Mouse (Mus musculus): Measurements from ENCODE around the gene Mrrf. TPM values are rescaled to one million over a fixed set of nuclear protein-coding genes. Genes with fewer than 3 reads are reported as not detected.
"Not testable (repeated sequence)": the region's sequence is repeated elsewhere in the genome, so short reads cannot be mapped to it uniquely, and the experiment has no call there.

The Mrrf gene
- polyA plus RNA-seq, 1 experiment from 2014 or later: 17.2 TPM

DNA sequence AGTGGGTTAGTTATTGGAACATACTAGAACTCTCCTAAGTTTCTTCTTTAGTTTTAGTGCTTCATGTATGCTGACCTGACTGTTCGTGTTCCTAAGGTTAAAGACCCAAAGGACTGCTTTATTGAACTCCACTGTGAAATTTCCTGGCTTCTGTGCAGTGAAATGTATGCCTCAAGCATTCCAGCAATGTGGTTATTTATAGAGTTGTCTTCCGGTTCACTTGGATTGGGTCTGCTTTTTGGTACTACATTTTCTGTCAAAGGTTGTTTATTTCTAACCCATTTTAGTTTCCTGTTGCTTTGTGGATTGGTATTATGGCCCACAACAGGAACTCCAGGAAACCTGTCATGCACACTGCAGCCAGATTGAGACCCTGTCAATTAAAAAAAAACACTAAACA, 2.9 kb downstream of the Mrrf start:
- H3K9ac ChIP-seq: no peak overlapping the region
- H3K27me3 ChIP-seq: no peaks in the 10 kb centered on the region
- peaks cover 18% of the 10 kb centered on the region for H3K36me3 ChIP-seq (replicated peaks)
- peak overlapping the region; percentile 3; the same call in 1 of the 2 replicates for H3K27ac ChIP-seq (replicated peaks)
- no peak overlapping the region for H3K4me2 ChIP-seq
- H3K9me3 ChIP-seq (replicated peaks): no peaks in the 10 kb centered on the region
- H3K4me3 ChIP-seq (replicated peaks): no peak overlapping the region
- H3K4me1 ChIP-seq (replicated peaks): peaks cover 23% of the 10 kb centered on the region
- WGBS (ENCODE audit: insufficient replicate concordance): 67% methylated on average over 2 of the region's 2 CpGs
- ATAC-seq (ENCODE audit: insufficient read depth): no peak

DNA sequence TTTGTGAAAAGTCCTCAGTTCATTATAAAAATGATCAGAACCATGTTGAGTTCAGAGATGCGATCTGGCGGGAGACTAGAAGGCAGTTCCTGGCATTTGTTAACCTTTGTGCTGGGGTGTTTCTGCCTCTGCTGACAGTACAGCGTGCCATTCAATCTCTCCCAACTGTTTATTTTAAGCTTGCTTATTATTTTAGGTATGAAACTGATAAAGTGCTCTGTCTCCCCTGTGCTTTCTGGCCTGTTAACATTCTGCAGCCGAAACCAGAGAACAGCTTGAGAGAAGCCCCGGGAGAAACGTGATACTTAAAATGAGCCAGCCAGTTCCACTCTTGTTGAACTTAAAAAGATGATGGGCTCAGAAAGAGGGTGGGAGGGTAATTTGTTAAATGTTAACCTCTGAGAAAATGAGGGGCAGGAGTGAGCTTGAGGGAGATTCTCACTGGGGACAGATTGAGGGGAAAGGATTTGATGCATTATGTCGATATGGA, 12.7 kb downstream of the Mrrf start:
- WGBS (ENCODE audit: insufficient replicate concordance): 83% methylated on average over 7 of the region's 7 CpGs

DNA sequence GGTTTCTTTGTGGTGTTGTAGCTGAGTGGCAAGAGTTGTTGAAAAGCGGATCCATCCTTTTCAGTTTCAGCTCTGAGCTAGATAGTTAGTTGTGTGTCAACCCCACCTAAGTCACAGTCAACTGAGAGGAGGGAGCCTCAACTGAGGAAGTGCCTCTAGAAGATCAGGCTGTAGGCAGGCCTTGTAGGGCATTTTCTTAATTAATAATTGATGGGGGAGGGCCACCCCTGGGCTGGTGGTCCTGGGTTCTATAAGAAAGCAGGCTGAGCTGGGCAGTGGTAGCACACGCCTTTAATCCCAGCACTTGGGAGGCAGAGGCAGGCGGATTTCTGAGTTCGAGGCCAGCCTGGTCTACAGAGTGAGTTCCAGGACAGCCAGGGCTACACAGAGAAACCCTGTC, 16.2 kb downstream of the Mrrf start:
- H3K4me2 ChIP-seq: not testable (repeated sequence)

More for the DNA sequence above, 12.7 kb downstream of the Mrrf start:
- Histone ChIP-seq H3K27ac (replicated peaks) (no peak overlapping the region), H3K4me2 (no peak overlapping the region), H3K4me3 (replicated peaks) (no peak overlapping the region), H3K27me3 (no peaks in the 10 kb centered on the region), H3K9me3 (replicated peaks) (no peaks in the 10 kb centered on the region), H3K36me3 (replicated peaks) (peaks cover 23% of the 10 kb centered on the region), H3K9ac (no peak overlapping the region), H3K4me1 (replicated peaks) (no peaks in the 10 kb centered on the region)
- no peak for ATAC-seq (ENCODE audit: insufficient read depth)

DNA sequence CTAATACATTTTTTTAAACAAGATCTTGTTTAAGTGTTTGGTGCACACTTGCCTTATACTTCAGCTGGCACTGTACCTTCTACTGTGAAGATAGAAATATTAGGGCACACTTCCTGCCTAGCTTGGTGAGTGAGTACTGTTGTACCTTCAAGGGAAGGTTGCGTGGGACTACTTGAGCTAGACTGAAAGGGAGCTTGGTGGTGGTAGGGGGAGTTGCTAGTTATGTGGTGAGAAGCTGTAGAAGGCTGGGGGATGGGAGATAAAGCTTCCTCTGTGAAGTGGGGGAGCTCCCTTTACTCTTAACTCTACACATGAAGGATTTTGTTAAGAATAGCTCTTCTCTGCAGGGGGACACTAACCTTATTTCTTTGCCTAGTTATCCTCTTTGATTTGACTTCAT, 21.3 kb downstream of the Mrrf start:
- 86% methylated on average over 1 of the region's 1 CpGs for WGBS (ENCODE audit: insufficient replicate concordance)
- peaks cover 35% of the 10 kb centered on the region for H3K36me3 ChIP-seq (replicated peaks)

More for the DNA sequence above, 16.2 kb downstream of the Mrrf start:
- H3K9ac ChIP-seq; H3K27me3 ChIP-seq; H3K27ac ChIP-seq (replicated peaks); H3K9me3 ChIP-seq (replicated peaks); H3K4me1 ChIP-seq (replicated peaks); ATAC-seq (ENCODE audit: insufficient read depth); H3K4me3 ChIP-seq (replicated peaks): not testable (repeated sequence)
- 75% methylated on average over 4 of the region's 4 CpGs for WGBS (ENCODE audit: insufficient replicate concordance)
- peaks cover 37% of the 10 kb centered on the region for H3K36me3 ChIP-seq (replicated peaks)

DNA sequence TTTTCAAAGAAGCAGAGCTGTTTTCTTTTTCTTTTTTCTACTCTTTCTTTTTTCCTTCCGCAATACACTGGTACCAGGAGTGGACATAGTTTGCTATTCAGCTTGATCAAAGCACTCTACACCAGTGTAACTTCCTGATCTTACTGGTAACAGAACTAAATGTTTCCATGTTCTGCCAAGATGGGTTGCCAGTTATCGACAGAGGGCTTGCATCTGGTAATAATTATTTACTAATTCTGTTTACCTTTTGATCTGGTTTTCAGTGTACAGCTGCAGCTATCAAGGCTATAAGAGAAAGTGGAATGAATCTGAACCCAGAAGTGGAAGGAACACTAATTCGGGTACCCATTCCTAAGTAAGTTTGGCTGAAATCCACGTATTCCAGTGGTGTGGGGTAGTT, 23.1 kb downstream of the Mrrf start:
- no peaks in the 10 kb centered on the region for H3K4me1 ChIP-seq (replicated peaks)
- no peak overlapping the region for H3K27ac ChIP-seq (replicated peaks)
- H3K9me3 ChIP-seq (replicated peaks): no peaks in the 10 kb centered on the region
- no peak for ATAC-seq (ENCODE audit: insufficient read depth)
- H3K36me3 ChIP-seq (replicated peaks): peaks cover 35% of the 10 kb centered on the region
- no peak overlapping the region for H3K9ac ChIP-seq
- H3K4me2 ChIP-seq: no peak overlapping the region
- WGBS (ENCODE audit: insufficient replicate concordance): 81% methylated on average over 4 of the region's 4 CpGs
- H3K27me3 ChIP-seq: no peaks in the 10 kb centered on the region
- no peak overlapping the region for H3K4me3 ChIP-seq (replicated peaks)

More for the DNA sequence above, 21.3 kb downstream of the Mrrf start:
- H3K27ac ChIP-seq (replicated peaks): no peak overlapping the region
- ATAC-seq (ENCODE audit: insufficient read depth): no peak
- no peaks in the 10 kb centered on the region for H3K4me1 ChIP-seq (replicated peaks)
- no peak overlapping the region for H3K9ac ChIP-seq
- H3K4me2 ChIP-seq: no peak overlapping the region
- H3K4me3 ChIP-seq (replicated peaks): no peak overlapping the region
- H3K9me3 ChIP-seq (replicated peaks): no peaks in the 10 kb centered on the region
- H3K27me3 ChIP-seq: no peaks in the 10 kb centered on the region

DNA sequence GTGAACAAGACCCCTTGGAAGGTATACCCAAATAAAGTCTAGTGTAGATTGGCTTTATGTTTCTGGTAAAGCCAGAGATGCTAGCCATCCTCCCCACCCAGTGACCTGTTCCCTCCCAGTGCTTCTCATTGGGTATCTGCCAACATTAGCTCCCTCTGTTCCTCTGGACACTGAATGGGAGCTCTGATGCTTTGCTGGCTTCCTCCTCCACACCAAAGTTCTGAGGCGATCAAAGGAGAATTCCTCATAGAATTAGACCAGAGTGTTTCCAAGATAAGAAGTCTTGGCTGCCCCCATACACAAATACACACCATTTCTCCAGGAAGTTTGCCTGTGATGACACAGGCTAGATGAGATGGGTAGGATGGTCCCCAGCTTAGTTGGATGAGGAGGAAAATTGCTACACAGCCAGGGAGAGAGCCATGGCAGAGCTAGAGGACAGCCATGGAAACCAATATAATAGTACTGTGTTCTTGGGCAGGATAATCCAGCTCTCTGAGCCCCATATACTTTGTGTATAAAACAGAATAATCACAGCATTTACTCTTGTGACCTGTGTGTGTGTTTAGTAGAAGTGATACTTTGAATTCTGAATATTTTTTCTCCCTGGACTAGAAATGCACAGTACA, 31.9 kb downstream of the Mrrf start:
- no peak for ATAC-seq (ENCODE audit: insufficient read depth)
- no peak overlapping the region for H3K27ac ChIP-seq (replicated peaks)
- peaks cover 15% of the 10 kb centered on the region; the same call in 1 of the 2 replicates for H3K36me3 ChIP-seq (replicated peaks)
- peaks cover 8% of the 10 kb centered on the region for H3K4me1 ChIP-seq (replicated peaks)
- no peak overlapping the region for H3K4me2 ChIP-seq
- no peak overlapping the region for H3K4me3 ChIP-seq (replicated peaks)
- WGBS (ENCODE audit: insufficient replicate concordance): 57% methylated on average over 1 of the region's 1 CpGs
- no peak overlapping the region for H3K9ac ChIP-seq
- no peaks in the 10 kb centered on the region for H3K27me3 ChIP-seq
- no peaks in the 10 kb centered on the region for H3K9me3 ChIP-seq (replicated peaks)

DNA sequence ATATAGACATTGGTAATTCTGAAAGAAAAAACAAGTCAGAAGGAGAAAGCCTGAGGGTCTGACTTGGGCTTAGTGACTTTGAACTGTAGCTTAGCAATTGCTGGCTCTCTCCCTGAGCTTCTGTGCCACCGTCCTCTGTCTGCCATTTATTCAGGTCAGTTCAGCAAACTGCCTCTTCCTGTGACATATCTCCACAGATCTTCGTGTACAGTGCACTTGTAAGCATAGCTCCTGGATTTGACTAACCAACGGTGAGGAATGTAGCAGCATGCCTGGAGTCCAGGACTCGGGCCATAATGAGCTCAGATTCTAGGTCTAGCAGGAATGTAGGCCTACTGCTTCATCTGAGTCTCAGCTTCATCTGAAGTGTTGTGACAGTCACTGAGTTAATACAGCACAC, 33.0 kb downstream of the Mrrf start:
- H3K9ac ChIP-seq: no peak overlapping the region
- no peak overlapping the region for H3K4me3 ChIP-seq (replicated peaks)
- no peak overlapping the region for H3K27ac ChIP-seq (replicated peaks)
- WGBS (ENCODE audit: insufficient replicate concordance): 76% methylated on average over 4 of the region's 4 CpGs
- no peaks in the 10 kb centered on the region for H3K9me3 ChIP-seq (replicated peaks)
- ATAC-seq (ENCODE audit: insufficient read depth): no peak
- H3K4me2 ChIP-seq: no peak overlapping the region
- no peaks in the 10 kb centered on the region for H3K27me3 ChIP-seq
- peaks cover 8% of the 10 kb centered on the region for H3K4me1 ChIP-seq (replicated peaks)
- H3K36me3 ChIP-seq (replicated peaks): peaks cover 7% of the 10 kb centered on the region; the same call in 1 of the 2 replicates

DNA sequence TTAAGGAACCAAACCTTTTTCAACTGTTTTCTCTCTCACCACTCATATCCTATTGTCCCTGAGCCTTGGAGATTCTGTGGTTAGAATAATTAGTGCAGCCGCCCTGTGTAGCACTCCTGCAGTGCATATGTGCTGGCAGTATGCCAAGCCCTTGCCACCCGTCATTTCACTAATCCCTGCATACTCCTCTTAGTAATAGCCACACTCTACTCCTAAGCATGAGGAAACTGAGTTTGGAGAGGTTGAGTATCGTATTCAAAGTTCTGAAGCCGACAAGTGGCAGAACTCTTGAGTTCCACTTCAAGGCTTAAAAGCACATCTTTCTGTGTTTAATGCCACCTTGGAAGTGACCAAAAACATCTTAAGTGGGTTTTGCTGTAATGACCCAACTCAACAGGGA, 35.9 kb downstream of the Mrrf start:
- no peak overlapping the region for H3K27ac ChIP-seq (replicated peaks)
- no peaks in the 10 kb centered on the region for H3K27me3 ChIP-seq
- ATAC-seq (ENCODE audit: insufficient read depth): no peak
- no peak overlapping the region for H3K4me2 ChIP-seq
- peaks cover 4% of the 10 kb centered on the region for H3K4me1 ChIP-seq (replicated peaks)
- H3K9me3 ChIP-seq (replicated peaks): no peaks in the 10 kb centered on the region
- no peak overlapping the region for H3K4me3 ChIP-seq (replicated peaks)
- 72% methylated on average over 4 of the region's 4 CpGs for WGBS (ENCODE audit: insufficient replicate concordance)
- peaks cover 8% of the 10 kb centered on the region; the same call in 1 of the 2 replicates for H3K36me3 ChIP-seq (replicated peaks)
- no peak overlapping the region for H3K9ac ChIP-seq

DNA sequence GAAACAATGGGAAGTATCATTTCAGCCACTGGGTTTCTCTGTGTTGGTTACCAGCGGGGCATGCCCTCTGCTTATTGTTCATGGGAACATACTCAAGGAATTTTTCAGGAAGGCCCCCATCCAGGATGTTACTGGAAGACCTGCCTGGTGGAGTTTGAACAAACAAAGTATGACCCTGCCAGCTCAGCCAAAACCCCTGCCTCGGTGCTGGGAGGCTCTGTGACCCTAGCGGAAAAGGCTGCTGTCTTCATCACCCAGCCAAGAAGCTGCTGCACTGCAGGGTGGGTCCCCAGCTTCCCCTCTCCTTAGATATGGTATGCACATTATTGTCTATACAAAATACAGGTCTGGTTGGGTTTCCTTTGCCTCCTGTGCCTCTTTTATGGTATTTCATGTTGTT, 36.4 kb downstream of the Mrrf start:
- WGBS (ENCODE audit: insufficient replicate concordance): 81% methylated on average over 3 of the region's 3 CpGs
- H3K4me1 ChIP-seq (replicated peaks): no peaks in the 10 kb centered on the region
- peaks cover 12% of the 10 kb centered on the region; the same call in 1 of the 2 replicates for H3K36me3 ChIP-seq (replicated peaks)
- H3K9ac ChIP-seq: no peak overlapping the region
- peak; percentile 18; the same call in 1 of the 2 replicates for ATAC-seq (ENCODE audit: insufficient read depth)
- no peak overlapping the region for H3K4me3 ChIP-seq (replicated peaks)
- H3K27ac ChIP-seq (replicated peaks): no peak overlapping the region
- no peaks in the 10 kb centered on the region for H3K27me3 ChIP-seq
- no peak overlapping the region for H3K4me2 ChIP-seq
- no peaks in the 10 kb centered on the region for H3K9me3 ChIP-seq (replicated peaks)

DNA sequence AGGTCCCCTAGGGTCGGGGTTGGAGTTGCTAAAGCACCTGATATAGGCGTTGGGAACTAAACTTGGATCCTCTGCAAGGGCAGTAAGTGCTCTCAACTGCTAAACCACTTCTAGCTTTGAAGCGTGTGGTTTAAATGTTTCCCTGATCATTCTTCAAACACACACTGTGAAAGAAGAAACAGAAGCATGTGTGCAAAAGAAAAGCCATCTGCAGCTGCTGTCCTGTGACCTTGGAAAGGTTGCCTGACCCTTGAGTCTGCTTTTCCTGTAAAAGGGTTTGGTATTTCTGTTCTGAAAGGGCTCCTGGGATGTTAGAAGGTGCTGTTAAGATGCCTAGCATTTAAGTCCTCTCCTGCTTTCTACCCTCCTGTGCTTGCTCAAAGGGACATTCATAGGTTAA, 43.3 kb downstream of the Mrrf start:
- Histone ChIP-seq H3K36me3 (replicated peaks) (peaks cover 32% of the 10 kb centered on the region), H3K27me3 (no peaks in the 10 kb centered on the region), H3K4me2 (no peak overlapping the region), H3K4me1 (replicated peaks) (peaks cover 24% of the 10 kb centered on the region), H3K9me3 (replicated peaks) (no peaks in the 10 kb centered on the region), H3K9ac (no peak overlapping the region), H3K4me3 (replicated peaks) (no peak overlapping the region), H3K27ac (replicated peaks) (no peak overlapping the region)
- ATAC-seq (ENCODE audit: insufficient read depth): no peak
- 58% methylated on average over 3 of the region's 3 CpGs for WGBS (ENCODE audit: insufficient replicate concordance)

DNA sequence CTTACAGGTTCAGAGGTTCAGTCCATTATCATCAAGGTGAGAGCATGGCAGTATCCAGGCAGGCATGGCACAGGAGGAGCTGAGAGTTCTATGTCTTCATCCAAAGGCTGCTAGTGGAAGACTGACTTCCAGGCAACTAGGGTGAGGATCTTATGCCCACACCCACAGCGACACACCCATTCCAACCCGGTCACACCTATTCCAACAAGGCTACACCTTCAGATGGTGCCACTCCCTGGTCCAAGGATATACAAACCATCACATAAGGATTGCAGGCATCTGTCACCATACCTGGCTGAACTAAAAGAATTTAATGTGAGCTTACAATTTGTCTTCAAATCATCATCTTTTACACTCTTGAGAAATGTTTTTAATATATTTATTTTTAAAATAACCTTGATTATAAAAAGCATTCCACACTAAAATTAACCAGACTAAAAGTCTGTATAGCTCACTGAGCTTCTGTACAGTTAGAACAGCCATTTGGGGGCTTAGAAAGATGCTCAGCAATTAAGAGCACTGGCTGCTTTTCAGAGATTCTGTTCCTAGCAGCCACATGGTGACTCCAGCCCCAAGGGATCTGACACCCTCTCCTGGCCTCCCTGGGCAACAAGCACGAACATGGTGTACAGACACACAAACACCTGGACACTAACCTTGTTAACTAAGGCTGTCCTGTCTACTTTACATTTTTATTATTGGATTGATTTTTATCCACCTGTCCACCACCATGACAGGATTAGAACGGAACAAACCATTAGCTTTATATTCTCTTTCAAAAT, 45.6 kb downstream of the Mrrf start:
- not testable (repeated sequence) for H3K27me3 ChIP-seq; H3K4me2 ChIP-seq; H3K9ac ChIP-seq; H3K9me3 ChIP-seq (replicated peaks)
- H3K4me1 ChIP-seq (replicated peaks): peaks cover 24% of the 10 kb centered on the region
- peak; percentile 69 for ATAC-seq (ENCODE audit: insufficient read depth)
- peaks cover 32% of the 10 kb centered on the region for H3K36me3 ChIP-seq (replicated peaks)
- 0 out of 2 replicates have a peak overlapping the region, but pooled peaks have one; percentile 16 for H3K27ac ChIP-seq (replicated peaks)
- H3K4me3 ChIP-seq (replicated peaks): peak overlapping the region; percentile 37; the same call in 1 of the 2 replicates
- 81% methylated on average over 4 of the region's 4 CpGs for WGBS (ENCODE audit: insufficient replicate concordance)

Measured in liver, embryonic 15.5 days (tissue).